Mouse (Mus musculus): ENCODE measurements around the gene Ulk4. TPM values are rescaled to one million over a fixed set of nuclear protein-coding genes. Genes with fewer than 3 reads are reported as not detected.

The Ulk4 gene
- polyA plus RNA-seq, 1 experiment from 2014 or later, result 75.1 TPM

- ATAC-seq (replicated peaks; ENCODE audit: low FRiP score), result no peak
- Histone ChIP-seq H3K27me3 (replicated peaks; ENCODE audit: control insufficient read depth, insufficient read depth, low read length) (no peaks in the 10 kb centered on the region), H3K27ac (ENCODE audit: low read depth, low read length) (no peak overlapping the region), H3K4me1 (replicated peaks; ENCODE audit: control insufficient read depth, insufficient read depth, low read length) (no peaks in the 10 kb centered on the region), H3K4me2 (no peak overlapping the region), H3K9ac (ENCODE audit: low read depth, low read length) (no peak overlapping the region), H3K36me3 (ENCODE audit: control insufficient read depth, insufficient read depth, low read length) (no peaks in the 10 kb centered on the region), H3K4me3 (ENCODE audit: low read depth, low read length) (no peak overlapping the region), H3K9me3 (ENCODE audit: control insufficient read depth, low read length) (no peaks in the 10 kb centered on the region)
- no peak for DNase-seq (ENCODE audit: low spot score)
- 83% methylated on average over 6 of the region's 6 CpGs for WGBS
Observed at GRCm38 (mm10) chr9:121172123-121172522, 104.9 kb downstream of the Ulk4 start.

GRCm38 (mm10) chr9:121171609-121172008, 105.4 kb downstream of the Ulk4 start:
- no peak overlapping the region for H3K27ac ChIP-seq (ENCODE audit: low read depth, low read length)
- no peaks in the 10 kb centered on the region for H3K36me3 ChIP-seq (ENCODE audit: control insufficient read depth, insufficient read depth, low read length)
- ATAC-seq (replicated peaks; ENCODE audit: low FRiP score), result no peak
- H3K27me3 ChIP-seq (replicated peaks; ENCODE audit: control insufficient read depth, insufficient read depth, low read length), result no peaks in the 10 kb centered on the region
- no peak overlapping the region for H3K9ac ChIP-seq (ENCODE audit: low read depth, low read length)
- H3K4me1 ChIP-seq (replicated peaks; ENCODE audit: control insufficient read depth, insufficient read depth, low read length), result no peaks in the 10 kb centered on the region
- DNase-seq (ENCODE audit: low spot score), result no peak
- no peak overlapping the region for H3K4me3 ChIP-seq (ENCODE audit: low read depth, low read length)
- no peak overlapping the region for H3K4me2 ChIP-seq
- no peaks in the 10 kb centered on the region for H3K9me3 ChIP-seq (ENCODE audit: control insufficient read depth, low read length)
- 74% methylated on average over 6 of the region's 6 CpGs for WGBS

GRCm38 (mm10) chr9:121164607-121165006, 112.4 kb downstream of the Ulk4 start:
- Histone ChIP-seq H3K27me3 (replicated peaks; ENCODE audit: control insufficient read depth, insufficient read depth, low read length) (no peaks in the 10 kb centered on the region), H3K9me3 (ENCODE audit: control insufficient read depth, low read length) (no peaks in the 10 kb centered on the region), H3K4me2 (no peak overlapping the region), H3K27ac (ENCODE audit: low read depth, low read length) (no peak overlapping the region), H3K4me3 (ENCODE audit: low read depth, low read length) (no peak overlapping the region), H3K4me1 (replicated peaks; ENCODE audit: control insufficient read depth, insufficient read depth, low read length) (no peaks in the 10 kb centered on the region), H3K36me3 (ENCODE audit: control insufficient read depth, insufficient read depth, low read length) (no peaks in the 10 kb centered on the region), H3K9ac (ENCODE audit: low read depth, low read length) (no peak overlapping the region)
- ATAC-seq (replicated peaks; ENCODE audit: low FRiP score), result no peak
- no peak for DNase-seq (ENCODE audit: low spot score)
- whole genome bisulfite sequencing, result 75% methylated on average over 7 of the region's 7 CpGs

- 38% methylated on average over 5 of the region's 5 CpGs for WGBS
- Histone ChIP-seq H3K9me3 (ENCODE audit: control insufficient read depth, low read length) (no peaks in the 10 kb centered on the region), H3K36me3 (ENCODE audit: control insufficient read depth, insufficient read depth, low read length) (no peaks in the 10 kb centered on the region), H3K4me3 (ENCODE audit: low read depth, low read length) (no peak overlapping the region), H3K4me1 (replicated peaks; ENCODE audit: control insufficient read depth, insufficient read depth, low read length) (no peaks in the 10 kb centered on the region), H3K9ac (ENCODE audit: low read depth, low read length) (no peak overlapping the region), H3K4me2 (no peak overlapping the region), H3K27me3 (replicated peaks; ENCODE audit: control insufficient read depth, insufficient read depth, low read length) (no peaks in the 10 kb centered on the region), H3K27ac (ENCODE audit: low read depth, low read length) (no peak overlapping the region)
- DNase-seq (ENCODE audit: low spot score), result no peak
- no peak for ATAC-seq (replicated peaks; ENCODE audit: low FRiP score)
Observed at GRCm38 (mm10) chr9:121162789-121163188, 114.2 kb downstream of the Ulk4 start.

- DNase-seq (ENCODE audit: low spot score) (no peak), ATAC-seq (replicated peaks; ENCODE audit: low FRiP score) (no peak)
- no peak overlapping the region for H3K9ac ChIP-seq (ENCODE audit: low read depth, low read length)
- H3K4me1 ChIP-seq (replicated peaks; ENCODE audit: control insufficient read depth, insufficient read depth, low read length), result no peaks in the 10 kb centered on the region
- no peaks in the 10 kb centered on the region for H3K9me3 ChIP-seq (ENCODE audit: control insufficient read depth, low read length)
- 83% methylated on average over 12 of the region's 12 CpGs for WGBS
- H3K4me3 ChIP-seq (ENCODE audit: low read depth, low read length), result no peak overlapping the region
- H3K36me3 ChIP-seq (ENCODE audit: control insufficient read depth, insufficient read depth, low read length), result no peaks in the 10 kb centered on the region
- no peaks in the 10 kb centered on the region for H3K27me3 ChIP-seq (replicated peaks; ENCODE audit: control insufficient read depth, insufficient read depth, low read length)
- H3K4me2 ChIP-seq, result no peak overlapping the region
- no peak overlapping the region for H3K27ac ChIP-seq (ENCODE audit: low read depth, low read length)
Observed at GRCm38 (mm10) chr9:121161818-121162565, 115.0 kb downstream of the Ulk4 start.

- DNase-seq (ENCODE audit: low spot score), result no peak
- H3K4me2 ChIP-seq, result no peak overlapping the region
- no peaks in the 10 kb centered on the region for H3K9me3 ChIP-seq (ENCODE audit: control insufficient read depth, low read length)
- no peaks in the 10 kb centered on the region for H3K27me3 ChIP-seq (replicated peaks; ENCODE audit: control insufficient read depth, insufficient read depth, low read length)
- no peak overlapping the region for H3K27ac ChIP-seq (ENCODE audit: low read depth, low read length)
- H3K4me1 ChIP-seq (replicated peaks; ENCODE audit: control insufficient read depth, insufficient read depth, low read length), result no peaks in the 10 kb centered on the region
- no peak overlapping the region for H3K9ac ChIP-seq (ENCODE audit: low read depth, low read length)
- H3K4me3 ChIP-seq (ENCODE audit: low read depth, low read length), result no peak overlapping the region
- no peak for ATAC-seq (replicated peaks; ENCODE audit: low FRiP score)
- no peaks in the 10 kb centered on the region for H3K36me3 ChIP-seq (ENCODE audit: control insufficient read depth, insufficient read depth, low read length)
- 69% methylated on average over 9 of the region's 9 CpGs for WGBS
Observed at GRCm38 (mm10) chr9:121156253-121156831, 120.7 kb downstream of the Ulk4 start.

GRCm38 (mm10) chr9:121153276-121153675, 123.7 kb downstream of the Ulk4 start:
- H3K36me3 ChIP-seq (ENCODE audit: control insufficient read depth, insufficient read depth, low read length), result no peaks in the 10 kb centered on the region
- no peaks in the 10 kb centered on the region for H3K9me3 ChIP-seq (ENCODE audit: control insufficient read depth, low read length)
- no peak overlapping the region for H3K4me3 ChIP-seq (ENCODE audit: low read depth, low read length)
- no peak overlapping the region for H3K4me2 ChIP-seq
- WGBS, result 80% methylated on average over 5 of the region's 5 CpGs
- H3K9ac ChIP-seq (ENCODE audit: low read depth, low read length), result no peak overlapping the region
- no peaks in the 10 kb centered on the region for H3K27me3 ChIP-seq (replicated peaks; ENCODE audit: control insufficient read depth, insufficient read depth, low read length)
- no peak for DNase-seq (ENCODE audit: low spot score)
- ATAC-seq (replicated peaks; ENCODE audit: low FRiP score), result no peak
- no peaks in the 10 kb centered on the region; the same call in 1 of the 2 replicates for H3K4me1 ChIP-seq (replicated peaks; ENCODE audit: control insufficient read depth, insufficient read depth, low read length)
- H3K27ac ChIP-seq (ENCODE audit: low read depth, low read length), result no peak overlapping the region

- no peak for DNase-seq (ENCODE audit: low spot score)
- H3K4me2 ChIP-seq, result no peak overlapping the region
- H3K4me1 ChIP-seq (replicated peaks; ENCODE audit: control insufficient read depth, insufficient read depth, low read length), result no peaks in the 10 kb centered on the region; the same call in 1 of the 2 replicates
- no peaks in the 10 kb centered on the region; the same call in 1 of the 2 replicates for H3K9me3 ChIP-seq (ENCODE audit: control insufficient read depth, low read length)
- no peak overlapping the region for H3K4me3 ChIP-seq (ENCODE audit: low read depth, low read length)
- H3K27ac ChIP-seq (ENCODE audit: low read depth, low read length), result no peak overlapping the region
- no peak for ATAC-seq (replicated peaks; ENCODE audit: low FRiP score)
- H3K27me3 ChIP-seq (replicated peaks; ENCODE audit: control insufficient read depth, insufficient read depth, low read length), result no peaks in the 10 kb centered on the region
- H3K9ac ChIP-seq (ENCODE audit: low read depth, low read length), result no peak overlapping the region
- WGBS, result 34% methylated on average over 3 of the region's 3 CpGs
- H3K36me3 ChIP-seq (ENCODE audit: control insufficient read depth, insufficient read depth, low read length), result no peaks in the 10 kb centered on the region
Observed at GRCm38 (mm10) chr9:121148602-121149001, 128.4 kb downstream of the Ulk4 start.

GRCm38 (mm10) chr9:121143208-121143607, 133.8 kb downstream of the Ulk4 start:
- 70% methylated on average over 6 of the region's 6 CpGs for WGBS
- no peak overlapping the region for H3K4me2 ChIP-seq
- H3K9ac ChIP-seq (ENCODE audit: low read depth, low read length), result no peak overlapping the region
- H3K36me3 ChIP-seq (ENCODE audit: control insufficient read depth, insufficient read depth, low read length), result no peaks in the 10 kb centered on the region
- H3K27me3 ChIP-seq (replicated peaks; ENCODE audit: control insufficient read depth, insufficient read depth, low read length), result no peaks in the 10 kb centered on the region
- DNase-seq (ENCODE audit: low spot score) (no peak), ATAC-seq (replicated peaks; ENCODE audit: low FRiP score) (0 out of 2 replicates have a peak, but pooled peaks have one; percentile 23)
- H3K4me1 ChIP-seq (replicated peaks; ENCODE audit: control insufficient read depth, insufficient read depth, low read length), result no peaks in the 10 kb centered on the region
- H3K27ac ChIP-seq (ENCODE audit: low read depth, low read length), result no peak overlapping the region
- no peak overlapping the region for H3K4me3 ChIP-seq (ENCODE audit: low read depth, low read length)
- no peaks in the 10 kb centered on the region; the same call in 1 of the 2 replicates for H3K9me3 ChIP-seq (ENCODE audit: control insufficient read depth, low read length)

All from liver, embryonic 11.5 days (tissue).